Mouse (Mus musculus): ENCODE measurements around the gene Pea15a.

- TF ChIP-seq CTCF (IDR thresholded peaks at IDR 0.05; ENCODE audit: low read depth) (no peak), EP300 (IDR thresholded peaks at IDR 0.05; ENCODE audit: low read depth) (no peak)
Observed at GRCm38 (mm10) chr1:172160508-172160907, 46.1 kb downstream of the Pea15a start.

Measured in liver, postnatal 0 days (tissue).